Mouse (Mus musculus) forelimb bud, embryonic 11.5 days (tissue): ENCODE results near the gene Lrrc8a.

Experiments used
- DNase-seq: peaks from one replicate; pipeline ENCODE4 v3.0.0-alpha.2; 2012; ENCODE audit warnings: low read depth, low spot score

The Lrrc8a gene

DNA sequence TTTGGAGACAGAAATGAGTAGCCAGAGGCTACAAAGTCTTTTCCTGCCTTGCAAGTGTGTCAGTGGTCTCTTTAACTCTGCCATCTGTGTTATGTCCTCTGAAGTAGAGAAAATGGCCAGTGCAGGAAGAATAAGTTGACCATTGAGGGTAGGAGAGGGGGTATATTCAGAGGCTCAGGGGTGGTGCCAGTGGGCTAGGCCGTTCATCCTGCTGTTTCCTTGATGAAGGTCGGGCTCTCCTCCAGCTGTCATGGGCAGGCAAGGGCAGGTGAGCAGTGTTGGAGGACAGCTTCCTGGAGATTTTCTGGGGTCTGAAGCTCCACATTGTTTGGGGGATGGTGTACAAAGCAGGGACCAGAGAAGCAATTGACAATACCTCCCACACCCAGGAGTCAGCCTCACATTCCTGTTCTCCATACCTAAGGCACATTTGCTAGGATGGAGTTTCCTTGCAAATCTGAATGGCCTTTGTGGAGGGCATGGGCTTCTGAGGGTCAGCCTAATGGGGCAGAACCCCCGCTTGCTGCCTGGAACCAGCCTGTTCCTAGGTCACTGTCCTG is 1.5 kb downstream of the Lrrc8a start:
- no peak for DNase-seq

- DNase-seq = no peak
These were observed 2.3 kb downstream of the Lrrc8a start for GRCm38 (mm10) chr2:30239777-30240176.

GRCm38 (mm10) chr2:30240267-30240666 is 2.8 kb downstream of the Lrrc8a start, which contains the start of gene Gm28035:
Gene Gm28035, plus strand, starts transcription at chr2:30240567.
- no peak for DNase-seq

DNA sequence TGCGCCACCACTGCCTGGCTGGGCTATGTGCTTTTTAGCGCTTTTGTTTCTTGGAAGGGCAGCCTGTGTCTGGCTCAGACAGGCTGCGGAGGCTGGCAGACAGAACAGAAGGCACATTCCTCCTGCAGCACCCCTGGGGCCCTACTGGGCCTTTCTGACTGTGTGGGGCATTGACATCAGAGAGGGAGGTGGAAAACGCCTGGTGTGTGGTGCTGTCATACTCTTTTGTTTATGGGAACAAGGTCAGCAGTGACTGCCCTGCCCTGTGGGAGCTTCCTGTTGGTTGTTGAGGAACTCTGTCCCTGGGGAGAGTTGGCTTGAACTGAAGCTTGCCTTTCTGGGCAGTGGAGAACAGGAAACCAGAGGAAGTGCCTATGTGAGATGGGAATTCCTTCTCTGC is 5.0 kb downstream of the Lrrc8a start:
- DNase-seq = peak; percentile 48

- DNase-seq = no peak
These were observed 5.9 kb downstream of the Lrrc8a start for GRCm38 (mm10) chr2:30243391-30243790.

DNA sequence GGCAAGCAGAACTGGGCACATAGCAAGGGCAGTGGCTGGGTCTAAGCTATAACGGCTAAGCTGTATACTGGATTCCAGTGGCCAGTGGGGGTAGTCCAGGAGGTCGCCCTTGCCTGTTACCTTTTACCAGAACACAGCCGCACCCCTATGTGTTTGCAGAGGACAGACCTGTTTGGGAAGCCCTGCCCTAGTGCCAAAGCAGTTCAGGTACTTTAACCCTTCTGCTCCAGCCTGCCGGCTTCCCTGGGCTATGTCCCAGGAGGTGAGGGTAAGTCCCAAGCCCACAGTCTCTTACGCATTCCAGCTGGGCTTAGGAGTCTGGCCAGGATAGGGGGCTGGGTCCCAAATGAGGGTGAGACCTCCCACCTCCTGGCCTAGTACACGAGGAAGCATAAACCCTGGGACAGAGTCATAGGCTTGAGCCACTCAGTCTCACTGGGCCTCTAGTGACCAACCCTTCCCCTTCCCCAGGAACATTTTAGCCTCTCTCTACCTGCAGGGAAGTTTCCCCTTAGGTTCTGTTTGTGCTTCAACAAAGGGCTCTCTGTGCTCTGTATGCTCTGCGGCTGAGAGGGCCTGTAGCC is 7.2 kb downstream of the Lrrc8a start:
- peak; percentile 21 for DNase-seq

- no peak for DNase-seq
These were observed 9.5 kb downstream of the Lrrc8a start for GRCm38 (mm10) chr2:30247036-30247435.

- DNase-seq = no peak
These were observed 10.2 kb downstream of the Lrrc8a start for GRCm38 (mm10) chr2:30247681-30248080.

DNA sequence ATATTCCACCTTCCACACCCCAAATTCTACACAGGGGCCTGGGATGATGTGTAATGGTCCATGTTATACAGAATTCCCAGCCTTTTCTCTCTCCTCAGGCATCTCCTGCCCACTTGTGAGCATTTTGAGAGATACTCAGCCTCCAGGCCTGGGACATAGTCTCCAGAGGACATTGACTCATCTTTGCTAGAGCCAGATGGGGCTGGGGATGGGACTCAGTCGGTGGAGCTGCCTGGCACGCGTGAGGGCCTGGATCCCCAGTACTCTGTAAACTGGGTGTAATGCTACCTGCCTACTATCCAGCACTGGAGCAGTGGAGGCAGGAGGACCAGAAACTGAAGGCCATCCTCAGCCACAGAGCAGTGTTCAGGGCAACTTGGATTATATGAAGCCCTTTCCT is 11.7 kb downstream of the Lrrc8a start:
- DNase-seq = no peak

DNA sequence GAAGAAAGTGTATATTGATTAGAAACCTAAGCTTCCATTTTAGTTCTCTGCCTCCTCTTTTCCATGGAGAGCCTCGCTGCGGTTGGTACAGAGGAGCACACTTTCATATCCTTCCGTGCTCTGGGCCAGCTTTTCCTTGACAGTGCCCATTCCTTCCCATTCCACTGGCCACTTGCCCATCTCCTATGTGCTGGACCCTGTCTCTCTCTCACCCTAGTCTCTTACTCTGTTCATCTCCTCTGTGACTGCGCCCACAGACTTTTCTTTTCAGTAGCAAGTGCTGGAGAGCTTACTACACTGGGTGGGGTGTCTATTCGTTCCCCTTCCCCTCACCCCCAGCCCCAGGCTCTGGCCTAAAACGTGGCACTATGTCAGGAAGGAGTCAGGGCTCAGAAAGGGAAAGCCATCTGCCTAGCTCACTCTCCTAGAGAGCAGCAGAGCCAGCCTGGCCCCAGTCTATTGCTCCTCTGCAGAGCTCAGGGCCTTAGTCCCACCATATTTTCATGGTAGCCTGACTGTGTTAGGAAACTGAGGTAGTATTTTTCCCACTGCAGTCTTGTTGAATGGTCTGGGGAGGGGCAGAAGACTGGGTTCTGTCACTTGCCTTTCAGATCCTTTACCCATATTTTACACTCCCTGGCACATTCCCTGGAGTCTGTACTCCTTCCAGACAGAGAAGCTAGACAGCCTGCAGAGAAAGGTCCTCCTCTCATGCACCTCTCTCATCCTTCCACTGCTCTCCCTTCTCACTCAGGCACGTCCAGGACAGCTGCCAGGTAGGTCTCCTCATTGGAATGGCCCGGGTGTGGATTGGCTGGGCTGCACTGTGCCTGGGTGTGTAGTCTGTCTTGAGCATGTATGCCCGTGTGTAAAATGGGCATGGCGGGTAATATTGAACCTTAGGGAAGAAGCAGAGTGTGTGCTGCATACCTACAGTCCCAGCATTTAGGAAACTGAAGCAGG is 12.9 kb downstream of the Lrrc8a start:
- no peak for DNase-seq

DNA sequence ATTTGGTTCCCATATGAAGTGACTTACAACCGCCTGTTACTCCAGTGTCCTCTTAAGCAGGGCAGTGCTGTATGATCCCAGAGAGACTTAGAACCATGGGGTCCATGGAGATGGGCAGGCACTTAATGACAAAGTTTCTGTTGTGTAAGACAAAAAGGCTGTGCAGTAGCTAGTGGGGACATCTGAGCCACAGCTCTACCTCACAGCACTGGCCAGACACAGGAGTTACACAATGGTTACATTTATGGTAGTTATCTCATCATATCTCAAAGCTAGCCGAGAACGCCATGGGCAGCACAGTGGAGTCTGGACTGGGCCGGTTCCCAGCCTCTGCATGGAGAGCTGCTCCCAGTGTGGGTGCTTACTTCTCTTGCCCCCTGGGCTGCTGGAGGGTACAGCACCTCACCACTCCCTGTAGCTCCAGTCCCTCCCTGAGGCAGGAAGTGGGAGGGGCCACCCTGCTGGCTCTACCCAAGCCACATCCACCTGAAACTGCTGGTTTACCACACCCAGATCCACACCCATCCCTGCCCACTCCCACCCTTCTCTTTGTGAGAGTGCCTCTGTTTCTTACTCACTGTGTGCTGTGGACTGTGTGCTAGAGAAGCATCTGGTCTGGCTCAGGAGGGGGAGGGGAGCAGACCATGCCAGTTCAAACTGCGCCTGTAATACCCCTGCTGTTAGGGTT is 14.0 kb downstream of the Lrrc8a start:
- DNase-seq = no peak

- no peak for DNase-seq
These were observed 15.0 kb downstream of the Lrrc8a start for GRCm38 (mm10) chr2:30252521-30252920.

DNA sequence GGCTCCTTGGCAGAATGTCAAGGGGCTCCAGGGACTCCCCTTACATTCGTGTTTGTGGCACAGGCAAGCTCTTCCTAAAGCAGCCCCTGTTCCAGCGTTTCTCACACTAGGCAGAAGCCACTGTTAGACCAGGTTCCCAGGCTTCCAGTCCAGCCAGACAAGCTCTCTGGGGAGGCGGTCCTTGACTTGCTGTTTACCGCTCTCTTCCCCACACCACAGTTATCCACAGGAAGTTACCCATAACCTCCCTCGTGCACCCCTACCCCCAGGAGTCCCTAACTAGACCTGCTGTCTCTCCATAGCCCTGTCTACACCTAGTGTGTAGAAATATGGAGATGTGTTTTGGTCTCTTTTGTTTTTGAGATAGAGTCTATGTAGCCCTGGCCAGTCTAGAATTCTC is 16.3 kb downstream of the Lrrc8a start:
- no peak for DNase-seq

- no peak for DNase-seq
These were observed 18.3 kb downstream of the Lrrc8a start for GRCm38 (mm10) chr2:30255631-30256395.

DNA sequence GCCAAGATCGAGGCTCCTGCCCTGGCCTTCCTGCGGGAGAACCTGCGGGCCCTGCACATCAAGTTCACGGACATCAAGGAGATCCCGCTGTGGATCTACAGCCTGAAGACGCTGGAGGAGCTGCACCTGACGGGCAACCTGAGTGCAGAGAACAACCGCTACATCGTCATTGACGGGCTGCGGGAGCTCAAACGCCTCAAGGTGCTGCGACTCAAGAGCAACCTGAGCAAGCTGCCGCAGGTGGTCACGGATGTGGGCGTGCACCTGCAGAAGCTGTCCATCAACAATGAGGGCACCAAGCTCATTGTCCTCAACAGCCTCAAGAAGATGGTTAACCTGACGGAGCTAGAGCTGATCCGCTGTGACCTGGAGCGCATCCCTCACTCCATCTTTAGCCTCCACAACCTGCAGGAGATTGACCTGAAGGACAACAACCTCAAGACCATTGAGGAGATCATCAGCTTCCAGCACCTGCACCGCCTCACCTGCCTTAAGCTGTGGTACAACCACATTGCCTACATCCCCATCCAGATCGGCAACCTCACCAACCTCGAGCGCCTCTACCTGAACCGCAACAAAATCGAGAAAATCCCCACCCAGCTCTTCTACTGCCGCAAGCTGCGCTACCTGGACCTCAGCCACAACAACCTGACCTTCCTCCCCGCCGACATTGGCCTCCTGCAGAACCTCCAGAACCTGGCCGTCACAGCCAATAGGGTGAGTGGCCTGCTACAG is 19.3 kb downstream of the Lrrc8a start:
- no peak for DNase-seq

DNA sequence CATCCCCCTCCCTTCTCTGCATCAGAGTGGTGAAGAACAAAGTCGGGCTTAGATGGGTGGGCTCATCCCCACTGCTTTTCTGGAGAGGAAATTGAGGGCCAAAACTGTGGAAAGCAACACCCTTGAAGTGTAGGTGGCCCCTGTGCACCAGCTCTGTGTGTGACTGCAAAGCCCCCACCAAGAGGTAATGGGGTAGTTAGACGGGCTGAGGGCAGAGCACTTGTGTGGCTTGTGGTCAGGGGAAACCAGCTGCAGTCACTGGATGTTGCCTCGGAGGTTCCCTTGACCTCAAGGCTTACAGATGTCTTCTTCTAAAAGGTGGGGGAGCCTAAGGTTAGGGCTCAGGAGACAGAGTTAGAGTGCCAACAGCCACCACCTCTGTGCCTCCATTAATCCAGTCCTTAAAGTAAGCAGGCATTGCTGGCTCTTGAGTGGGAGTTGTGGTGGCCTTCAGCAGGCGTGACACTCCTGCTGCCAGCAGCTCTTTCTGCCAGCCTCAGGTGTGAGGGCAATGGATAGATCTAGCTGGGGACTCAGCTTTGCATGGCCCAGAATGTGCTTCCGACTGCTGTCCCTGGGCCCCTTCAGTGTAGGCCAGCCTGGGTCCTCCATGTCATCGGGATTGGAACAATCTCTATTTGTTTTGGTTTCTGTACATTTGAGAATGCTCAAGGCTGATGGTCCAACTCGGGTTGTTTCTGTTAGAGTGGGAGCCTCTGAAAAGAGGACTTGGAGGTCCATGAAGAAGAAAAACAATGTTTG is 20.4 kb downstream of the Lrrc8a start:
- DNase-seq = no peak

DNA sequence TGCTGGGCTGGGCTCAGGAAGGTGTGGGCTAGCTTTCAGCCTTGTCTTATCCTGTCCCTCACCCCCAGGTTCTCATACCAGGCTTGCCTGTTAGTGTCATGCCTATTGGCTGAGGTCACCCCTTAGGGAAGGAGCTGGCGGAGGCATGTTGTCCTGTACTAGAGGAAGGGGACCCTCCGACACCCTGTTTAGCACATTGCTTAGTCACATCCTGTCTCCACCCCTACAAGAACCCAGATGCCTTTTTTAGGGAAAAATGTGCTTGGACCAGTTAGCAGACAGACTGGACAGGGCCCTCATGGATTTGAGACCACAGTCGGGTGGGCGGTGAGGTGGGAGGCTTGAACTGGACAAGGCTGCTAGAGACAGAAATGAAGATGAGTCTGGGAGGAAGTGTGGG is 21.1 kb downstream of the Lrrc8a start:
- DNase-seq = no peak

GRCm38 (mm10) chr2:30259131-30260064 is 21.9 kb downstream of the Lrrc8a start:
- no peak for DNase-seq
